Mouse (Mus musculus): Measurements from ENCODE around the gene Clstn1. TPM values are rescaled to one million over a fixed set of nuclear protein-coding genes. Genes with fewer than 3 reads are reported as not detected.

Gene Clstn1
- polyA plus RNA-seq, 2 experiments = 1.3 to 1.4 TPM

- DNase-seq (ENCODE audit: low read depth in 3 of 3, low spot score in 3 of 3) = no peak
- Histone ChIP-seq H3K9me3 (ENCODE audit: control insufficient read depth, low read length) (no peaks in the 10 kb centered on the region), H3K4me2 (ENCODE audit: low read depth) (no peak overlapping the region), H3K4me3 (ENCODE audit: insufficient read depth in 1 of 2, low read depth in 2 of 2, low read length in 2 of 2) (no peak overlapping the region), H3K27ac (no peak overlapping the region), H3K27me3 (ENCODE audit: control insufficient read depth, insufficient read depth, low read length) (no peaks in the 10 kb centered on the region), H3K4me1 (replicated peaks; ENCODE audit: control insufficient read depth in 2 of 2, insufficient read depth in 2 of 2, low read length in 1 of 2) (0 out of 4 replicates have a peak, but pooled peaks cover 0 to 2% of the 10 kb centered on the region in 2 experiments), H3K9ac (replicated peaks) (no peak overlapping the region), H3K36me3 (replicated peaks; ENCODE audit: control insufficient read depth, insufficient read depth, low read depth) (no peaks in the 10 kb centered on the region)
- TF ChIP-seq CTCF (IDR thresholded peaks at IDR 0.05; ENCODE audit: low read depth) (no peak), EP300 (IDR thresholded peaks at IDR 0.05; ENCODE audit: low read depth) (no peak)
- ATAC-seq (ENCODE audit: insufficient read depth) = no peak
- 32% methylated on average over 4 of the region's 4 CpGs for WGBS (ENCODE audit: insufficient replicate concordance)
Measured at GRCm38 (mm10) chr4:149570498-149570863, 15.8 kb upstream of the Clstn1 start.

DNA sequence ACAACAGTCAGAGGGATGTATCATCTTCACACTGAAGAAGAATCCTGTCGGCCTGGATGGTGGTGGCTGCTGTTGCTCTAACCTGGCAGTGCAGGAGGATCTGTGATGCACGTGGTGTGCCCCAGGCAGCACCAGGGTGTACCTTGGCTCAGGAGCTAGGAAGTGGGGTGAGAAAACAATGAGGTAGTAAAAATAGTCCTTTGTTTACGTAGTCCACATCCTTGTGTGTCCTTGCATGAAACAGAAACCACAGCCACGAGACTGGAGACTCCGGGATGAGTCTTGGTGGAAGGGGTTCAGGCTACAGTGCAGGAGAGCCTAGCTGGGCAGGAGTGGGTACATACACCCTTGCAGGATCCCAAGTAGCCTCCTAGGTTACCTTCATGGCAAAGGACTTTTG, 15.1 kb upstream of the Clstn1 start:
- no peaks in the 10 kb centered on the region for H3K9me3 ChIP-seq (ENCODE audit: control insufficient read depth, low read length)

DNA sequence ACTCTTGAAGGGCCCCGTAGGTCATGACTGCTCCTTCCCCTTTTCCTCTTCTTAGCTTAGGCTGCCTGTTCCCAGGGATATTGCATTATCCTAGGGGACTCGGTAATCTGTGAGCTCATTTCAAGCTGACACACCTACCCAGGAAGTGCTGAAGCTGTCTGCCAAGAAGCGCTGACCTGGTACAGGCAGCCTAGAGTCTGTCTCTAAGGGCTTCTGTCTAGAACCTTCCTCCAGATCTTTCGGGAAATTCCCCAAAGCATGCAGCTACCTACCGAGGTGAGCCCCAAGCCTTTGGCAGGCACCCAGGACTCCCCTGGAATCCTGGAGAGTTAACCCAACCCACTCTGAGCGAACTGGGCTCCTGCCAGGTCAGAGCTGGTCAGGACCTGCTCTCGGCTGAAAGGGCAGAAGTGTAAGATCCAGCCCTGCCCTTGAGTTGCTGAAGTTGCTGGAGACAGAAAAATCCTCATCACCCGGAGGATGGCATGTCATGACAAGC, 14.6 kb upstream of the Clstn1 start:
- no peak for DNase-seq (ENCODE audit: low read depth in 3 of 3, low spot score in 3 of 3)
- Histone ChIP-seq H3K36me3 (replicated peaks; ENCODE audit: control insufficient read depth, insufficient read depth, low read depth) (no peaks in the 10 kb centered on the region), H3K4me3 (ENCODE audit: insufficient read depth in 1 of 2, low read depth in 2 of 2, low read length in 2 of 2) (no peak overlapping the region), H3K27me3 (ENCODE audit: control insufficient read depth, insufficient read depth, low read length) (no peaks in the 10 kb centered on the region), H3K27ac (no peak overlapping the region), H3K9ac (replicated peaks) (no peak overlapping the region), H3K4me2 (ENCODE audit: low read depth) (no peak overlapping the region), H3K9me3 (ENCODE audit: control insufficient read depth, low read length) (no peaks in the 10 kb centered on the region), H3K4me1 (replicated peaks; ENCODE audit: control insufficient read depth in 2 of 2, insufficient read depth in 2 of 2, low read length in 1 of 2) (0 out of 4 replicates have a peak, but pooled peaks cover 0 to 2% of the 10 kb centered on the region in 2 experiments)
- 43% methylated on average over 8 of the region's 8 CpGs for WGBS (ENCODE audit: insufficient replicate concordance)
- TF ChIP-seq CTCF (IDR thresholded peaks at IDR 0.05; ENCODE audit: low read depth) (no peak), EP300 (IDR thresholded peaks at IDR 0.05; ENCODE audit: low read depth) (no peak)
- ATAC-seq (ENCODE audit: insufficient read depth) = no peak

More for the DNA sequence above, 15.1 kb upstream of the Clstn1 start:
- Histone ChIP-seq H3K36me3 (replicated peaks; ENCODE audit: control insufficient read depth, insufficient read depth, low read depth) (no peaks in the 10 kb centered on the region), H3K4me1 (replicated peaks; ENCODE audit: control insufficient read depth in 2 of 2, insufficient read depth in 2 of 2, low read length in 1 of 2) (0 out of 4 replicates have a peak, but pooled peaks cover 0 to 2% of the 10 kb centered on the region in 2 experiments), H3K27ac (no peak overlapping the region), H3K4me2 (ENCODE audit: low read depth) (no peak overlapping the region), H3K9ac (replicated peaks) (no peak overlapping the region), H3K4me3 (ENCODE audit: insufficient read depth in 1 of 2, low read depth in 2 of 2, low read length in 2 of 2) (no peak overlapping the region), H3K27me3 (ENCODE audit: control insufficient read depth, insufficient read depth, low read length) (no peaks in the 10 kb centered on the region)
- ATAC-seq (ENCODE audit: insufficient read depth) (no peak), DNase-seq (ENCODE audit: low read depth in 3 of 3, low spot score in 3 of 3) (no peak)
- 41% methylated on average over 5 of the region's 5 CpGs for WGBS (ENCODE audit: insufficient replicate concordance)
- TF ChIP-seq EP300 (IDR thresholded peaks at IDR 0.05; ENCODE audit: low read depth) (no peak), CTCF (IDR thresholded peaks at IDR 0.05; ENCODE audit: low read depth) (no peak)

- 40% methylated on average over 5 of the region's 9 CpGs for WGBS (ENCODE audit: insufficient replicate concordance)
- TF ChIP-seq EP300 (IDR thresholded peaks at IDR 0.05; ENCODE audit: low read depth) (no peak), CTCF (IDR thresholded peaks at IDR 0.05; ENCODE audit: low read depth) (no peak)
- Histone ChIP-seq H3K4me1 (replicated peaks; ENCODE audit: control insufficient read depth in 2 of 2, insufficient read depth in 2 of 2, low read length in 1 of 2) (0 out of 4 replicates have a peak, but pooled peaks cover 0 to 2% of the 10 kb centered on the region in 2 experiments), H3K27me3 (ENCODE audit: control insufficient read depth, insufficient read depth, low read length) (no peaks in the 10 kb centered on the region), H3K9ac (replicated peaks) (no peak overlapping the region), H3K4me3 (ENCODE audit: insufficient read depth in 1 of 2, low read depth in 2 of 2, low read length in 2 of 2) (no peak overlapping the region), H3K9me3 (ENCODE audit: control insufficient read depth, low read length) (no peaks in the 10 kb centered on the region), H3K27ac (no peak overlapping the region), H3K36me3 (replicated peaks; ENCODE audit: control insufficient read depth, insufficient read depth, low read depth) (no peaks in the 10 kb centered on the region), H3K4me2 (ENCODE audit: low read depth) (no peak overlapping the region)
- DNase-seq (ENCODE audit: low read depth in 3 of 3, low spot score in 3 of 3) = no peak
- ATAC-seq (ENCODE audit: insufficient read depth) = no peak
Measured at GRCm38 (mm10) chr4:149572446-149572845, 13.8 kb upstream of the Clstn1 start.

DNA sequence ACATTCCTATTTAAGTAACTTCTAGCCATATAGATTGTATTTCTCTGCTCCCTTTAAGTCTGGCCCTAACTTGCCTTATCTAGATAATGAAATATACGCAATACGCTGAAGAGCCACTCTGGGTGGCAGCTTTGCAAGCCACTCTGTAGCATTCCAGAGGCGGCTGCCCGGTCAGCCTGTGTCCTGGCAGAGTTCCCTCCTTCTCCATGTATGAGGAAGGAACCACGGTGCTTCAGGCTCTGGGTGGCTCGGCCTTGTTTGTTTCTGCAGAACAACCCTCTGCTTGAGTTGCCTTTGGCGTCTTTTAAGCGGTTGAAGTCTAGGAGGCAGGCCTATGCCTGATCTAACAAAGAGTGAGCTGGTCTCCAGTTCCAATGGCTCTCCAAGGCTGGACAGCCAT, 13.4 kb upstream of the Clstn1 start:
- Histone ChIP-seq H3K4me2 (ENCODE audit: low read depth) (no peak overlapping the region), H3K27me3 (ENCODE audit: control insufficient read depth, insufficient read depth, low read length) (no peaks in the 10 kb centered on the region), H3K9me3 (ENCODE audit: control insufficient read depth, low read length) (no peaks in the 10 kb centered on the region), H3K9ac (replicated peaks) (no peak overlapping the region), H3K4me1 (replicated peaks; ENCODE audit: control insufficient read depth in 2 of 2, insufficient read depth in 2 of 2, low read length in 1 of 2) (no peaks in the 10 kb centered on the region), H3K4me3 (ENCODE audit: insufficient read depth in 1 of 2, low read depth in 2 of 2, low read length in 2 of 2) (no peak overlapping the region), H3K27ac (no peak overlapping the region), H3K36me3 (replicated peaks; ENCODE audit: control insufficient read depth, insufficient read depth, low read depth) (no peaks in the 10 kb centered on the region)
- WGBS (ENCODE audit: insufficient replicate concordance) = 62% methylated on average over 8 of the region's 8 CpGs
- ATAC-seq (ENCODE audit: insufficient read depth) (no peak), DNase-seq (ENCODE audit: low read depth in 3 of 3, low spot score in 3 of 3) (no peak)
- no peak for TF ChIP-seq EP300 (IDR thresholded peaks at IDR 0.05; ENCODE audit: low read depth)
- TF ChIP-seq CTCF (IDR thresholded peaks at IDR 0.05; ENCODE audit: low read depth) = no peak

All from liver, embryonic 14.5 days (tissue).